Mouse (Mus musculus) embryonic facial prominence, embryonic 14.5 days (tissue): ENCODE data around the gene Sox30. TPM values are rescaled to one million over a fixed set of nuclear protein-coding genes. Genes with fewer than 3 reads are reported as not detected.

Experiments
- ATAC-seq: fragments of 200-750 bp; cut with Nextera tagmentation; 2 replicates; pipeline ENCODE4 v1.8.0; 2017; ENCODE audit warnings: low read depth, moderate number of reproducible peaks, moderate TSS enrichment
- DNase-seq: peaks from one replicate; pipeline ENCODE4 v3.0.0-alpha.2; 2015; ENCODE audit warnings: low spot score
- H3K27ac ChIP-seq: fragments of 300-500 bp; sonication (generic); replicated peaks from 2 replicates; pipeline ENCODE4 v1.5.1; 2014; ENCODE audit warnings: low read depth, mild to moderate bottlenecking, low read length, moderate library complexity
- H3K27me3 ChIP-seq: fragments of 300-500 bp; sonication (generic); replicated peaks from 2 replicates; pipeline ENCODE4 v1.6.1; 2014; ENCODE audit warnings: low read length; ENCODE audit not compliant: control insufficient read depth, insufficient read depth
- H3K36me3 ChIP-seq: fragments of 300-500 bp; sonication (generic); 2 replicates; pipeline ENCODE4 v1.6.1; 2014; ENCODE audit warnings: low read length, mixed read lengths; ENCODE audit not compliant: control insufficient read depth, insufficient read depth
- H3K4me1 ChIP-seq: fragments of 300-500 bp; sonication (generic); 2 replicates; pipeline ENCODE4 v1.6.1; 2014; ENCODE audit warnings: antibody characterized with exemption, low read length; ENCODE audit not compliant: control insufficient read depth, insufficient read depth
- H3K4me2 ChIP-seq: fragments of 300-500 bp; sonication (generic); 2 replicates; pipeline ENCODE4 v1.6.1; 2014; ENCODE audit warnings: low read depth, mild to moderate bottlenecking, low read length, moderate library complexity, mixed read lengths
- H3K4me3 ChIP-seq: fragments of 300-500 bp; sonication (generic); 2 replicates; pipeline ENCODE4 v1.5.1; 2014; ENCODE audit warnings: low read depth, mild to moderate bottlenecking, low read length
- H3K9ac ChIP-seq: fragments of 300-500 bp; sonication (generic); 2 replicates; pipeline ENCODE4 v1.6.1; 2014; ENCODE audit warnings: low read depth, mild to moderate bottlenecking, low read length, moderate library complexity, mixed read lengths
- H3K9me3 ChIP-seq: fragments of 300-500 bp; sonication (generic); 2 replicates; pipeline ENCODE4 v1.6.1; 2016; ENCODE audit warnings: low read length; ENCODE audit not compliant: control insufficient read depth
- WGBS: fragments of 180-500 bp; shearing (Covaris S2); extraction: QIAGEN DNeasy Blood & Tissue Kit; methylation state at CpG from one replicate; pipeline ENCODE4 v1.1.7; 2014; 5-methylcytosine and 5-hydroxymethylcytosine counted together
- polyA plus RNA-seq: library from polyadenylated mRNA; unstranded; fragments of >200 nt; fragmentation: Nextera tagmentation; extraction: Ambion mirVana; gene quantifications from 2 replicates; pipeline ENCODE4 v1.2.1, GENCODE M21; 2014

Gene Sox30
- polyA plus RNA-seq, 1 experiment from 2014 or later, result 0.24 TPM

DNA sequence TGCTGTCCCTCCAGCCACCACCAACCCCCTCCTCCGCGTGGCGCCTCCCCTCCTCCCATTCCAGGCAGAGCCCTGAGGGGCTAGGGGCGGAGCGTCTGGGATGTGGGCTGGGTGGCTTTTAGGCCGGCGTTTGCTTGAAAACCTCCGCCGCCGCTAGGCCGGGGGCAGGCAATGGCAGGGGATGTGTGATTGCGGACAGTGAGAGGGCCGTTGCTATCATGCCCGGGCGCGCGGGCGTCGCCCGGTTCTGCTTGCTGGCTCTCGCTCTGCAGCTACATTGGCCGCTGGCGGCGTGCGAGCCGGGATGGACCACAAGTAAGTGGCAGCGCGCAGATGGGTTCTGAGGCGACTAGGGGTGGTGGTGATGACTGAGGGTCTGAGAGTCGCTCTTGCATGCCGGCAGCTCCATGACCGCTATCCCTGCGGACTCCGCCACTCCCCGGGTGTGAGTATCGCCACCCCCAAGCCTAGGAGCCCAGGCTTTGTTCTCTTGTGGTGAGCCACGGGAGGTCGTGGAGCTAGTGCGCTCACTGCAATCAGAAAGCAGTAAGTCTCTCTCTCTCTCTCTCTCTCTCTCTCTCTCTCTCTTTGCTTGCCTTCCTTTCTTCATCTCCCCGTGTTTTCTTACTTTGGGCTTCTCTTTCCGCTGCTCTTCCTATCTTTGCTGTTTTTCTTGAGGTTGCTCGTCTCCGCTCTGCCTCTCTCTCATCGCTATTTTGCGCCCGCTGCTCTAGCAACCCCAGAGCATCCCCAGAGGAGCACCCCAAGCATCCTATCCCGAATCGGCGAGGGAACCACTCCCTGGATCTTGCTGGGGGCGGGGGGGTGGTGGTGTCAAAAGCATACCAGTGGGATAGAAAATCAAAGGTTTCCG is 76.0 kb downstream of the Sox30 start, which contains the start of gene Adam19:
Adam19 (plus strand) TSS at position 97 of the 874 bp plus-strand sequence.
- H3K9ac ChIP-seq, result peak within 1 kb of the TSS; percentile 81
- H3K4me1 ChIP-seq, result peaks cover 9% of the 10 kb centered on the region
- no peaks in the 10 kb centered on the region for H3K27me3 ChIP-seq
- ATAC-seq, result peak; percentile 87
- H3K4me3 ChIP-seq, result peak within 1 kb of the TSS; percentile 67
- peak; percentile 93 for DNase-seq
- H3K4me2 ChIP-seq, result peak within 1 kb of the TSS; percentile 62
- peak within 1 kb of the TSS; percentile 83 for H3K27ac ChIP-seq
- peaks cover 5% of the 10 kb centered on the region; the same call in 1 of the 2 replicates for H3K36me3 ChIP-seq
- no peaks in the 10 kb centered on the region for H3K9me3 ChIP-seq
- WGBS, result under 1% methylated on average over 37 of the region's 51 CpGs

DNA sequence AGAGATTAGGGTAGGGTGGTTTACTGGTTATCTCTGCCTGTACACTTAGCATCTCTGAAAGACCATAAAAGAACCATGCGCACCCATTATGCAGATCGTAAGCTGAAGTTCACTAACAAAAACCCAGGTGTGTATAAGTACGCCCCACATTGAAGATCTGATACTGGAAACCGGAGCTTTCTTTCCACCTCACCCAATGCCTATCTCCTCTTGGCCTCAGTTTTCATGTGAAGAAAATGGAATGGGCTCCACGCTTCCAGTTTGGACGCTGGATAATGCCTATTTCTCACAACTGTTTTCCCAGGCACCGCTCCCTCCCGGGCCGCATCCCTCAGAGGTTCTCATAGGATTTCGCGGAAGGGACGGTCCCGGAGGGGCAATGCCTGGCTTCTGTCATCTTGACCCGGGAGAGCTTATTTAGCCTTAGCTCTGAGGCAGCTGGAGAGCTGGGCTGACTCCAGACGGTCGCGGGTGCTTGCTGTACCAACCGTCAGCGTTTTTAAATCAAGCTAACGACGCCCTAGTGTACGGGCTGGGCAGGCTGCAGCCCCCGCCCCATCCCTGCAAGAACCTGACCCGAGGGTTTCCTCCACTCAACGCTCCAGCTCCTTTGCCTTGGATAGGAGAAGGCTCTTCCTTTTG is 76.8 kb downstream of the Sox30 start:
- 2% methylated on average over 25 of the region's 25 CpGs for WGBS
- Histone ChIP-seq H3K9ac (peak overlapping the region; percentile 81), H3K9me3 (no peaks in the 10 kb centered on the region), H3K27me3 (no peaks in the 10 kb centered on the region), H3K4me2 (peak overlapping the region; percentile 62), H3K36me3 (peaks cover 5% of the 10 kb centered on the region; the same call in 1 of the 2 replicates), H3K4me3 (peak overlapping the region; percentile 67), H3K27ac (peak overlapping the region; percentile 83), H3K4me1 (peaks cover 9% of the 10 kb centered on the region)
- ATAC-seq (no peak), DNase-seq (peak; percentile 68)

DNA sequence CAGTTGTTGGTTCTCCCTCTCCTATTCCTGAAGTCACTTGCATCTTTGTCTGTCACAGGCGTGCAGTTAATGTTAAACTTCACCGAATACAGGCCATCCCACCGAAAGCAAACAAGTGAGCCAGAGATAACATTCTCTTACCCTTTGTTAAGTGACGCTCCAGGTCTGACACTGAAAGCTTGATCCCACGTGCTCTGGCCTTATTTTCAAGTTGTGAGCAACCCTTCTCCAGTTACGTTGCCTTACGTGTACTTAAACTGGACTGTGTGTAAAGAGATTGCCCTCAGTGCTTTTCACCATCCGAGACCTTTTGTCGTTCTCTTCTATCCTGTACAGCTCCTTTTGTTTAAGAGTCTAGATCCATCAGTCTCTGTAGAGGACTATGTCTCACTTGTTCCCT is 77.9 kb downstream of the Sox30 start:
- peak overlapping the region; percentile 62 for H3K4me2 ChIP-seq
- H3K36me3 ChIP-seq, result peaks cover 5% of the 10 kb centered on the region; the same call in 1 of the 2 replicates
- WGBS, result 48% methylated on average over 9 of the region's 9 CpGs
- peak overlapping the region; percentile 67 for H3K4me3 ChIP-seq
- peaks cover 9% of the 10 kb centered on the region for H3K4me1 ChIP-seq
- H3K9me3 ChIP-seq, result no peaks in the 10 kb centered on the region
- no peaks in the 10 kb centered on the region for H3K27me3 ChIP-seq
- peak overlapping the region; percentile 81; the same call in 1 of the 2 replicates for H3K9ac ChIP-seq
- DNase-seq (no peak), ATAC-seq (no peak)
- 0 out of 2 replicates have a peak overlapping the region, but pooled peaks have one; percentile 83 for H3K27ac ChIP-seq

DNA sequence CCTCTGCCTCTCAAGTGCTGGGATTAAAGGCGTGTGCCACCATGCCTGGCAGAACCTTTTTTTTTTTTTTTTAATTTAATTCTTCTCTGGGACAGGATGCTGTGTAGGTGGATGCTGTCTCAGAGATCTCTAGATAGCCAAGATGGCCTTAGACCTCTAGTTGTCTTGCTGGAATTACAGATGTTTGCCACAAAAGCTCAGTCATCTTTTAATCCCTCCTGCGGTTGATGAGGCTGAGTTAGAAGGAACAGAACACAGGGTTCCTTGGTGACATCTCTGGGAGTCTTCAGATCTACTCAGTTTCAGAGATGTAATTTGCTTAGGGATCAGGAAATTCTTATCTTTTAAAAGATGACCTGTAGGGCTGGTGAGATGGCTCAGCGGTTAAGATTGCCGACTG is 78.8 kb downstream of the Sox30 start:
- H3K36me3 ChIP-seq, result peaks cover 5% of the 10 kb centered on the region; the same call in 1 of the 2 replicates
- H3K9ac ChIP-seq, result no peak overlapping the region
- no peak overlapping the region for H3K4me2 ChIP-seq
- H3K9me3 ChIP-seq, result no peaks in the 10 kb centered on the region
- no peak for DNase-seq
- no peak overlapping the region for H3K27ac ChIP-seq
- H3K27me3 ChIP-seq, result no peaks in the 10 kb centered on the region
- peaks cover 9% of the 10 kb centered on the region for H3K4me1 ChIP-seq
- no peak for ATAC-seq
- WGBS, result 92% methylated on average over 4 of the region's 4 CpGs
- H3K4me3 ChIP-seq, result no peak overlapping the region

DNA sequence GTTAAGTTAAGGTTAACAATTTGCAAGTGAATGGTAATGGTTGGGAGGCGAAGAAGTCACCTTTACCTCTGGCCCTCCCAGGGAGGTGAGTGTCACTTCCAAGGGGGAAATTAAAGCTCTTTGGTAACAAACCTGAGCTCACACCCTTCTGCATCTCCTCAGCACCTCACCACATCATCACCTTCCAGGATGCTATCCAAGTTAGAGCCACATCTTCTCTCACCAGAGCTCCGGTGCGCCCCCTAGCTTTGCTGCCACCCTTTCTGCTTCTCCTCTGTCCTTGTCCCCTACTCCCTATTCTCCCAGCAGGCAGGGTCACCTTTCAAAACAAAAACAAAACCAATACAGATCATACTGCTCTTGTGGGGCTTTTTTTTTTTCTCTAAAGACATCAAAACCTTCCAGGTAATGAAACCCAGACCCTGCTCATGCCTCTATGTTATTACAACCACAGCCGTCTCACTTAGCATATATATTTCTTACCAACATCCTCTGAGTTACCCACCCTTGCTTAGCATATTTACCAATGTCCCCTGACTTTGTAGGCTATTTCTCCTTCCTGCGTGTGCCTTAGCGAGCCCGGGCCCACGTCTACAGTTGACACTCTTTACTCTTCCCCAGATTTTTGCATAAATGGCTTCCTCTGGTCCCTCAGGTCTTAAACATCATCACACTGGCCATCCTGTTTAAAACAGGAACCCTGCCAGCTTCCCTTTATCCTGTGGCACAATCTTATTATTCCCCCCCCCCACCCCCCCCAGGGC is 80.0 kb downstream of the Sox30 start:
- Histone ChIP-seq H3K36me3 (peaks cover 12% of the 10 kb centered on the region), H3K27ac (no peak overlapping the region), H3K4me3 (no peak overlapping the region), H3K4me2 (no peak overlapping the region), H3K9me3 (no peaks in the 10 kb centered on the region), H3K9ac (no peak overlapping the region), H3K4me1 (peaks cover 12% of the 10 kb centered on the region), H3K27me3 (no peaks in the 10 kb centered on the region)
- 61% methylated on average over 8 of the region's 8 CpGs for WGBS
- no peak for ATAC-seq
- no peak for DNase-seq

DNA sequence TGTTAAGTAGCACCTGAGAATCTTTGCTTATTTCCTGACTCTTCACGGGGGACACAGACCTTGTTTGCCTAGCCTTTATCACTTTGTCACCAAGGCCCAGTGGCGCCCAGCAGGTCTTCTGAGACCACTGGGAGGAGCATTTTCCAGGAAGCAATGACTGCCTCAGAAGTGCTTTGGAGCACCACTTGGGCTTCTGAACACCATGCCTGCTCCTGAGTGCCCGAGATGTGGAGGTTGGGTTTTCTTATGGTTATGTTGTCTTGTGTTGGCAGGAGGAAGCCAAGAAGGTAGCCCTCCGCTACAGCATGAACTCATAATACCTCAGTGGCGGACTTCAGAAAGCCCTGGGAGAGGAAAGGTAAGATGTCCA is 80.5 kb downstream of the Sox30 start:
- 78% methylated on average over 5 of the region's 5 CpGs for WGBS
- Histone ChIP-seq H3K9ac (no peak overlapping the region), H3K27ac (no peak overlapping the region), H3K9me3 (no peaks in the 10 kb centered on the region), H3K4me1 (peaks cover 13% of the 10 kb centered on the region), H3K4me2 (no peak overlapping the region), H3K4me3 (no peak overlapping the region), H3K36me3 (peaks cover 12% of the 10 kb centered on the region), H3K27me3 (no peaks in the 10 kb centered on the region)
- ATAC-seq (no peak), DNase-seq (no peak)

DNA sequence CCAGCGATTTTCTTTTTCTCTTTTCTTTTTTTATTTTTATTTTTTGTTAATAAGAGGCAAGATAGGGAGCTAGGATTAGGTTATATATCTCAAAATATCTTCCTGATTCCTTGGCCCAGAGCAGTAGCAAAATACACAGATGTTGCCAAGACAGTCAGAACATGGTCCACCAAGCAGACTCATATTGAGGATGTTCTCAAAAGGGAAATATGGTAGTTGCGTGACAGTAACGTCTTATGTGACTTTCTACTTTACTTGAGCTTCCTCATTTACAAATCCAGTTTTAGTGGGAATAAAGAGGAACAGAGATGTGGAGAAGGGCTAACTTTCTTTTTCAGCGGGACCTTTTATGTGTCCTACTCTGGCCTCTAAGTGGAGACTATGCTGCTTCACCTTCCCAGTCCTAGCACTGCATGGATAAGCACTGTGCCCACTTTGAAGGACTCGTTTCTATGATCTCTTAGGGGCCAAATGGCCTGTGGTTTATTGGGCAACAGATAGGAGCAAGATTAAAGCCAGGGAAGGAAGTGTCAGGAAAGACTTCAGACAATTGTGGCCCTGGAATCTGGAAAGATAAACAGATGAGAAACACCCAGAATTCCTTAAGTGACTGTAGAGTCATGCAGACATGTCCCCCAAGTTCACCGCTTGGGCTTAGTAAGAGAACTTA is 81.8 kb downstream of the Sox30 start:
- Histone ChIP-seq H3K9ac (no peak overlapping the region), H3K4me2 (no peak overlapping the region), H3K27ac (no peak overlapping the region), H3K4me1 (peaks cover 17% of the 10 kb centered on the region; the same call in 1 of the 2 replicates), H3K9me3 (no peaks in the 10 kb centered on the region), H3K4me3 (no peak overlapping the region), H3K36me3 (peaks cover 12% of the 10 kb centered on the region), H3K27me3 (no peaks in the 10 kb centered on the region)
- no peak for DNase-seq
- 81% methylated on average over 6 of the region's 6 CpGs for whole genome bisulfite sequencing
- no peak for ATAC-seq

DNA sequence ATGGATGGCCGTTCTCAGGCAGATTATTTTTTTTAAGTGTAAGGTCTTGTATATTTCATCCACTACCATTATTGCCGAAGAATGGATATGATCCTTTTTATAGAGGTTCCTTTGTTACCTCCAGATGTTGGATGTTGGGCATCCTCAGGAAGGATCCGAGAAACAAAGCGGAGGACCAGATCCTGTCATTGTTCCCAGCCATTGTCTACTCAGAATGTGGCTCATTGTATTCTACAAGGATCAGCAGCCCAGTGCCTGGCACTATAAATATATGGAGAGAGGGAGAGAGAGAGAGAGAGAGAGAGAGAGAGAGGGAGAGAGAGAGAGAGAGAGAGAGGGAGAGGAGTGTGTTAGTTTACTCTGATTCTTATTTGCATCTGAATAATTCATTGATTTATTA is 82.5 kb downstream of the Sox30 start:
- H3K4me1 ChIP-seq, result peaks cover 17% of the 10 kb centered on the region; the same call in 1 of the 2 replicates
- ATAC-seq (no peak), DNase-seq (no peak)
- no peaks in the 10 kb centered on the region for H3K27me3 ChIP-seq
- H3K4me2 ChIP-seq, result no peak overlapping the region
- no peaks in the 10 kb centered on the region for H3K9me3 ChIP-seq
- no peak overlapping the region for H3K4me3 ChIP-seq
- peaks cover 12% of the 10 kb centered on the region for H3K36me3 ChIP-seq
- H3K27ac ChIP-seq, result no peak overlapping the region
- H3K9ac ChIP-seq, result no peak overlapping the region
- 82% methylated on average over 4 of the region's 4 CpGs for WGBS
